Mouse (Mus musculus): ENCODE measurements around the gene Dhx15.

The Dhx15 gene

DNA sequence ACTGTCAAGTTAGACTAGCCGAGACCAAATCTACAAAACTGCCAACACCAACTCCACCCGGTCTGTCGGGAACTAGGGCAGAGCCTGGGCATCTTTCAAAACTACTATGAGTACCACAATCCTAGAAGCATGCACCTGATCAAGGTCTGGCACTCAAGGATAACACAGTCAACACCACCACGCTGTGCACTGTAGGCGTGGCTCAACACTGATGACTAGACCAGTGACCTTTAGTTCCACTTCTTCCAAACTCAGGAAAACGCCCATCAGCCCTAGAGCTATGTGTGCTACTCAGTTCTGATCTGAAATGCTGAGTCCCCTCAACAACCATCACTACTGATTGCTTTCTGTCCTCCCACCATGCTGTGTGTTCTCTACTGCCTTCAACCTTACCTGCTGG lies 44.6 kb downstream of the Dhx15 start:
- no peak for DNase-seq (ENCODE audit: low read depth, low spot score)

DNA sequence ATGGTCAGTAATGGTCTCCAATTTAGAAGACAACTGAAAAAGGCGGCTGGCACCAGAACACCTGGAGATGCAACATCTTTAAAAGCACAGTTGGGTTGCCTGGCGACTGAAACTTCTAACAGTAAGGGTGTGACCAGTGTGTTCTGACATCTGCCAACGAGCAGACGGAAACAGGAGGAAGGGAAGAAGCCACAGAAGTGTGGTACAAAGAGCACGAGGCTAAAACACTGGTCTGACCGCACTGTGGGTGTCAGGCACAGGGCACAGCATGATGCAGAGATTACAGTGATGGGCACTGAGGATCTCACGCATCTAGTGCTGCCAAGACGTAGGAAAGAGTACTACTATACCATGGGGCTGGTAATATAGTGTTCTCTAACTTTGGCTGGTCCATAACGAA lies 48.4 kb downstream of the Dhx15 start:
- no peak for DNase-seq (ENCODE audit: low read depth, low spot score)

DNA sequence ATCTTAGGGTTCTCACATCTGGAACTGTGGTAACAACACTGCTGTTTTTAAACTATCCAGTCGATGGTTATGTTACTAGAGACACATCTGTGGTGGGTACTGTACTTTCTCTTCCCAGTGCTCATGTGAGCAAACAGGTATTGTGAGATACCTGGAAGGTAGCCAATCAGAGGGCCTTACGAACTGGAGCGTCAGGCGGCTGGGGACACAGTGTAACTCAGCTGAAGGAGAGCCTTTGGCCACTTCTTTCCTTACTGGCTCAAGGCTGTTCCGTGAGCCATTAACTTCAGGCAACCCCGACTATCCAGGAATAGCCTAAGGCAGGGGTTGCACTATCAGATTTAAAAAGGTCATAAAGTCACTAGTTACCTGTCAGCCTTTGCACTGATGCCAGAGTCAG lies 51.5 kb downstream of the Dhx15 start:
- DNase-seq (ENCODE audit: low read depth, low spot score) = peak; percentile 34

DNA sequence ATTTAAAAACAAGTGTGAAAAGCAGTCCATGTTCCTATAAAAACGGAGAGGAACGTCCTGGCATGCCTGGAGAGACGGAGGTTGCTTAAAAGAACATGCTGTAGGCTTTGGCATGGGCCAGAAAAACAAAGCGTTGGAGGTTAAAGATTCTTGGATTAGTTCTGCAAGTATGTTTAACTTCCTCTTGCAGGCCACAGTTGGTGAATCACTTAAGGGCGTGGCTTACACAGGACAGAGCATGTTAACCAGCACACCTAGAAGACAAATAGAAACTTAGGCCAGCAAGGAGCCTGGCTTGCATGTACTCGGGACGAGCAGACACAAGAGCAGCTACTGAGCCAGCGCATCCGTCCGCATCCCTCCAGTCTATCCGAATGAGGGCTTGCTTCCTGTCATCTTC lies 52.2 kb downstream of the Dhx15 start:
- no peak for DNase-seq (ENCODE audit: low read depth, low spot score)

DNA sequence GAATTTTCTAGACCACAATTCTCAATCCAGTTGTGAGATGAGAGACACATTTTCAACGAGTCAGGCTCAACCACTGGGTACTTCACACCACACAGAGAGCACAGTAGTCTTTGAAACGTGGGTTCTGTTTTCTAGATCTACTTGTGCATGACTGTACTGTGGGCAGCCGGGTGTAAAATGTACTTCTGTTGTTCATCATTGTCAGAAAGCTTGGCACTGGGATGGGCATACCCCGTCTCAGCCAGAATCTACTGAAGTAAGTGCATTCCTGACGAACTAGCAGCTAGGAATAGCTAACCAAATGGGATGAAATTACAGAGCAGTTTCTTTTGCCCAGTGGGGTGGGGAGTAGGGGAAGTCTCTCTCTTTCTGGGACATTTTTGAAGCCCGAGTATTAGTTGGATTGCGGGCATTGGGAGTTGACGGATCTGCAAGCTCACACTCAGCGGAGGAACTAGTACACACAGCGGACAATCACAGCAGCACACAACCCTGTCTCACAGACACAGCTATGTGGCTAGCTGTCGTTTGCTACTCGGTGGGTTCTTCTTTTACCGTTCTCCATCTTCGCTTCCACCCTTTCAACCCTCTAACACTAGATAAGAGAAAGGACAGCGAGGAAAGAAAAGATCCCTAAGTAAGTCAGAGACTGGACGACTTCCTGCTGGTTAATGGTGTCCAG lies 54.7 kb downstream of the Dhx15 start:
- DNase-seq (ENCODE audit: low read depth, low spot score) = no peak

DNA sequence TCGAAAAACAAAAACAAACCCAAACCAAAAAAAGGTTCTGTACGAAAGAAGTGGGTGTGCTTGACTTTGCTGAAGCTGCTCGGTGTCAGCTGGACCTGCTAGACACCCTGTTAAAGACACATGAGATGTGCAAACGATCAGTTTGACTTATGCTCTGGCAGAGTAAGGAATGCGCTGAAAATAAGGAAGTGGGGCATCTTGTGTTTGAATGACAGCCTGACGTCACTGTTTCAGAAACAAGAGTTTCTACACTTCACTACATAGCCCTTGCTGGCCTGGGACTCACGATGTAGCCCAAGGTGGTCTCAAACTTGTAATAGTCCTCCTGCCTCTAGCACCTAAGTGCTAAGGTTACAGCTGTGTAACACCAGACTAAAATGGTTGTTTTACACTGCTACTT lies 57.5 kb downstream of the Dhx15 start:
- no peak for DNase-seq (ENCODE audit: low read depth, low spot score)

DNA sequence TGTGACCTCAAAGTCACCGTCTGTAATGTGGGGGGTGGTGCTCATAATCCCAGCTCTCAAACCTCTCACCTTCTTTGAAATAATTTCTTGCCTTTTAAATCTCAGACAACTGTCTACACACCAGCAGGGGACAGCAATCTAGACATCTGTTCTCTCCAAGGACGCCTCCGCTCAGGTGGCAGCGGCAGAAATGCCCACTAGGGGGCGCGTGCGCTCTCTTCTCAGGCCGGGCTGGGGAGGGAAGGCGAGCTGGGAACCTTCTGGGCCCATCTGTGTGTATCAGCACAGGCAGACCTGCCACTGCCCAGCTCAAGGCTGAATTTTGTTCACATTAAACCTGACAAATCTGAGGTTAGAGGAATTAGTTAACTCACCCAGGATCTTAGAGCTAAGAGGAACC lies 58.2 kb downstream of the Dhx15 start:
- no peak for DNase-seq (ENCODE audit: low read depth, low spot score)

DNA sequence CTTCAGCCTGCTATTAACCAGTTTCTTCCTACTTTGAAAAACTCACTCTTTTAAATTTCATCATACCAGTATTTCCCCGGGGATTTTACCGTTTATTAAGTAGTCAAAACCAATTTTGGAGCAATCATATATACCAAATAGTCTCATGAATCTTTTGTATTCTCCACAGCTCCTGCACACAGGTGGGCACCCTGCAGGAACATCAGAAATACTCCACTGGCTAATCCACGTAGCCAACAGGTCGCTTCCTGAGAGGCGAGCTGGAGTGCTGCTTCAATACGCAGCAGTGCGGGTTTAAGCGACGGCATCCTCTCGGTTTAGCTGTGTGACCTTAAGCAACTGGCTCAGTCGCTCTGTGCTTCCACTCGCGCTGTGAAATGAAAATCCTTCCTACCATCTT lies 58.9 kb downstream of the Dhx15 start:
- DNase-seq (ENCODE audit: low read depth, low spot score) = no peak

DNA sequence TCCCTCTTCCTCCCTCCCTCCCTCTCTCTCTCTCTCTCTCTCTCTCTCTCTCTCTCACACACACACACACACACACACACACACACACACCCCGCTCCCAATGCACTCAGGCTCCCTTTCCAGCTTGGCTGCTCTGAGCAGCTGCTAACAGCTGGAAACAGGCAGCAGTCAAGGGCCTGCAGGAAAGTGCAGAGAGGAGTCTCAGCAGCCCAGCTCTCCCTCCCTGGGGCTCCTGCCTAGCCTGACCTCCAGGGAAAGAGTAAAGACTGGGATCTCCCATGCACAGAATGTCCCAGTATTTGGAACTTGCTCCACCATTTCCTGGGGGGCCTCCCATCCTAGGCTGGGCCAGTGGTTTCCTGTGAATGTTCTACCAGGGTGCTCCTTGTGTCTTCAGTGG lies 59.8 kb downstream of the Dhx15 start:
- DNase-seq (ENCODE audit: low read depth, low spot score) = no peak

DNA sequence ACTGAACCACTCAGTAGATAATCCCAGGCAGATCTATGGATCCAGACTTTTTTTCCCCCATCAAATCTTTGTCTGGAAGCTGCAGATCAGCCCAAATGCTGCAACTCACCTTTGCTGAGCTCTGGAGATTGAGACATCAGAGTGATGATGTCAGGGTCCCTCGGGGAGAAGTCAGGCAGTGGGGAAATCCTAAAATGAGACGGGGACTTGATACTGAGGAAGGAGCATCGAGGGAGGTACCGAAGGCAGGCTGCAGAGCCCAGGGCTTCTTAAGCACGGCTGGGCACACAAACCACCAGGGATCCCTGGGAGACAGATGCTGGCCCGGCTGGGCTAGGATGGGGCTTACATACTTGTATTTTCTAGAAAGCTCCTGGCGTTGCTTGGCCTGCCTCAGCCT lies 64.1 kb downstream of the Dhx15 start:
- DNase-seq (ENCODE audit: low read depth, low spot score) = no peak

DNA sequence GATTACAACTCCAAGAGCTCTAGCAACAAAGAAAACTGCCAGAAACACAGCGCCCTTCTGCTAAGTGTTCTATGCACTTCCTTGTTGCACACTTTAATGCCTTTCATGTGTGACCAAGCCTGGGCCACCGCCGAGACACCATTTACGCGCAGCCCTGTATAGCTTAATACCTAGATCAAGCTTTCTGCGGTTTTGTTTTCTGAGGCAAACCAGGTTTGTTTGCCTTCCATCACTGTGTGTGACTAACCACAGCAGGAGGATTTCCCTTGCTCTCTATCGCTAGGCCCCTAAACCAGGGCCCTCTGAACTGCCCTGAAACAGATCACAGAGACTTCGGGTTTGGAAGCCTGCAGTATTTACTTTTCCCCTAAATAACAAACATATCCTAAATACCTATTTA lies 64.5 kb downstream of the Dhx15 start:
- DNase-seq (ENCODE audit: low read depth, low spot score) = no peak

DNA sequence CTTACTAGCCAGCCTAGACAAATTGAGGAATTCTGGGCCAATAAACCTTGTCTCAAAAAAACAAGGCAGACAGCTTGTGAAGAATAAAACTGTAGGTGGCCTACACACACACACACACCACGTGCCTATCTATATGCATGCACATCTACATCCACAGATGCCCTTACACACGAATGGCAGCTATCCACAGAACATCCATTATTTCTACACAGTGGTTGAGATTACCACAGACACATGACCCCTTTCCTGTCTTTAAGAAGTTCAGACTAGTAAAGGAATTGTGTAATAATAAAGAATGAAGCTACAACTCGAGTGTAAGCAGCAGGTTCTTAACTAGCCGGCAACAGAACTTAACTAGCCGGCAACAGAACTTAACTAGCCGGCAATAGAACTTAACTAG lies 68.2 kb downstream of the Dhx15 start:
- DNase-seq (ENCODE audit: low read depth, low spot score) = no peak

DNA sequence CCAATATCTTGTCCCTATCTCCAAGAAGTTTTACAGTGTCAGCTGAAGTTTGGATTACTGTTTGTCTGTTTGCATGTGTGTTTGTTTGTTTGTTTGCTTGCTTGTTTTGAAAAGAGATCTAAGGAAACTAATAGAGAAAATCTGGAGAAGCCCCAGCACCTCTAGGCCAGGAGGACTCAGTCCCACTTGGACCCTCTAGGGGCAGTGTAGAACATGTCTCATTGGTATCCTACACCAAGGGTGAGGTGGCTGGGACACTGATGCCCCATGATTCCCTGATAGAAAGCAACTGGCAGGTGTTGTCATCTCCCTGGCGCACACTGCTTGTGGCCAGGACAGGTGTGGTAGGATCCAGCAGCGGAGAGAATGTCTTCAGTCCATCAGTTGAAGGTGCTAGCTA lies 70.5 kb downstream of the Dhx15 start:
- DNase-seq (ENCODE audit: low read depth, low spot score) = no peak

DNA sequence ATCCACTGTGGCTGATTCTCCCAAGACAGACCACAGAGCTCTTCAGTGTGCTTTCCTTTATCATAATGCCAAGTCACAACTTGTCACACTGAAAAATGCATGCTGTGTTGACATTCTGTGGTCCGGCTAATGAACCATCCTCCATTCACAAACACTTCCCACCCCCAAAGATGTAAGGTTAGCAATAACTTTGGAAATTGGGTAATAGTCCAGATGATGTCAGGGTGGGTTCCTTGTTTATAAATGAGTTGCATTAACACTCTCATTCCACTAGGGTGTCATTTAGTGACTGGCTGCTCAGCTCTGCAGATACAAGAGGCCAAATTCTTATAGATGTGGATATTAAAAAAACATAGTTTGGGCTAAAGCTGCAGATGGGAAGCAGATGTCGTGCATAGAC lies 71.1 kb downstream of the Dhx15 start:
- DNase-seq (ENCODE audit: low read depth, low spot score) = no peak

DNA sequence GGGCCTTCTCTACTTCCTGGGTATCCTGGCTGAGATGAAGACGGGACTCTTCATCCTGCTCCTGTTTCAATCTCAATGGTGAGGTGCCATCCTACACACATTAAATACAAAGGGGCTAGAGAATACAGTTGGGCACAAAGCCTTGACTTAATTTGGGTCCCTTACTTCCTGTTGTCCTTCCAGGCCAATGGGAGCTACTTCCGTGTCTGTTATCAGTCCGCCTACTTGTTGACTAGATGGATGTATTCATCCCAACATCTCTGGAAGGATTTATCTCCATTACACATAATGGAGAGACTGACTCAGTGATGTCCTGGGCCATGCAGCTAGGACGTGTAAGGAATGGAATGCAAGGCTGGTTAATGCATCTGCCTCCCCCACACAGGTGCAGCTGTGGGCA lies 72.5 kb downstream of the Dhx15 start:
- DNase-seq (ENCODE audit: low read depth, low spot score) = no peak

DNA sequence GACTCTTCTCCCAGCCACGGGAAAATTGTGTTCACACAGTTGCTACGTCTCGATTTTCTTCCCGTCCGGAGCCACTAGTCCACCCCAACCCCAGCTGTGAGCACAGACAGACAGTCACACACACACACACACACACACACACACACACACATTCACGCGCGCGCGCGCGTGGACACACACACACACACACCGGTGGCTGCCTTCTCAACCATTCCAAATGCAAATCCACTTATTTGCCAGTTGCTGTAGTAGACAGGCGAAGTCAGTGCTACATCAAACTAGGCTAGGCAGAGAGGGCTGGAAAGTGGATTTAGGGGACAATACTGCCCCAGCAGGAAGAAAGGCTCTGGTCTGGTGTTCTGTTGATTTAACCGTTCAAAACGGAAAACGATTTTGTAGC lies 73.9 kb downstream of the Dhx15 start:
- no peak for DNase-seq (ENCODE audit: low read depth, low spot score)

DNA sequence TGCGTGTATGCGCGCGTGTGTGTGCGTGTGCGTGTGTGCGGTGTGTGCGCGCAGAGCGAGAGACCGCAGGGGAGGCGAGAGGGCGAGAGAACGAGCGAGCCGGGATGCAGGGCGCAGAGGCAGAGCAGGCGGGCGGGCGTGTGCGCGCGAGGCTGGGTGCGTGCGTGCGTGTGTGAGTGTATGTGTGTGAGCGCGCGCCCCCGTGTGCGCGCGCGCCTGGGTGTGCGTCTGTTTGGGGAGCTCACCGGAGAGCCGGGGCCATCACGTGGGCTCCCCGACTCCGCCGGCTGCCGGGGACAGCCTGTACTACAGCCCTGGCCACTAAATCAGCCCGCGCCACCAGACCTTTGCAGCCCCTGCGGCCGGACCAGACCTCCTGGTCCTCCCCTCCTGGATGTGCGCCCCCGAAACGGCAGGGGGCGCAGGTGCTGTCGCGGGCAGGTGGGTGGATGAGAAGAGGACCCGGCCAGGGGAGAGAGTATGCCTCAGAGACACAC lies 74.4 kb downstream of the Dhx15 start:
- peak; percentile 45 for DNase-seq (ENCODE audit: low read depth, low spot score)

DNA sequence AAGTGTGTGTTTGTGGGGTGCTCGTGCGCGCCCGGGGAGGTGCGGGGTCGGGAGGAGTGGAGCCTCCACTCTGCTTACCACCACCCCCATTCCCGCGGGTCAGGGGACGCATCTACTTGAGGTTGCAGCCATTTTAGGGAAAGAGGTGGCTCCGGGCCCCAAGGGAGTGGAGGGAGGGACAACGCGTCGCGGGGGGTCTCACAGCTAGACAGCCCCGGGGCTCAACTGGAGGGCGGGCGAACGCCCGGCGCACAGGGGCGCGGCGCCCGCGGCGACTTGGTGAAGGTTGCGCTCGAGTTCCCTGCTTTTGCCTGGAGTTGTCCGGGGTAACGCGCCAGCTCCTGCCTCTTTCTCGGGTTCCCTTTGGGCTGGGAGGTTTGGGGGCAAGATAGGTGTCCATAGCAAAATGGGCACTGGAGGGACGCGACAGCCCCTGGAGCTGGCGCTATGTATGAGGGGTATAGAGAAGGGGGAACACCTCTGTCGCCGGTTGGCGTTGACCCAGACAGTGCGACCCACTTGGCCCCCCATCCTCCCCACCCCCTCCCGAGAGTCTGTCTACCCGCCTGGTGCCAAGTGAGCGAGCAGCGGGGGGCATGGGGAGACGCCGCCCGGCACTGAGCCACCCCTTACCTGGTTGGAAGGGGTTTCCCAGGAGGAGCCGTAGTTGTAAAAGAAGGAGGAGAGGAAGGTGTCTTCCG lies 75.4 kb downstream of the Dhx15 start:
- DNase-seq (ENCODE audit: low read depth, low spot score) = no peak

DNA sequence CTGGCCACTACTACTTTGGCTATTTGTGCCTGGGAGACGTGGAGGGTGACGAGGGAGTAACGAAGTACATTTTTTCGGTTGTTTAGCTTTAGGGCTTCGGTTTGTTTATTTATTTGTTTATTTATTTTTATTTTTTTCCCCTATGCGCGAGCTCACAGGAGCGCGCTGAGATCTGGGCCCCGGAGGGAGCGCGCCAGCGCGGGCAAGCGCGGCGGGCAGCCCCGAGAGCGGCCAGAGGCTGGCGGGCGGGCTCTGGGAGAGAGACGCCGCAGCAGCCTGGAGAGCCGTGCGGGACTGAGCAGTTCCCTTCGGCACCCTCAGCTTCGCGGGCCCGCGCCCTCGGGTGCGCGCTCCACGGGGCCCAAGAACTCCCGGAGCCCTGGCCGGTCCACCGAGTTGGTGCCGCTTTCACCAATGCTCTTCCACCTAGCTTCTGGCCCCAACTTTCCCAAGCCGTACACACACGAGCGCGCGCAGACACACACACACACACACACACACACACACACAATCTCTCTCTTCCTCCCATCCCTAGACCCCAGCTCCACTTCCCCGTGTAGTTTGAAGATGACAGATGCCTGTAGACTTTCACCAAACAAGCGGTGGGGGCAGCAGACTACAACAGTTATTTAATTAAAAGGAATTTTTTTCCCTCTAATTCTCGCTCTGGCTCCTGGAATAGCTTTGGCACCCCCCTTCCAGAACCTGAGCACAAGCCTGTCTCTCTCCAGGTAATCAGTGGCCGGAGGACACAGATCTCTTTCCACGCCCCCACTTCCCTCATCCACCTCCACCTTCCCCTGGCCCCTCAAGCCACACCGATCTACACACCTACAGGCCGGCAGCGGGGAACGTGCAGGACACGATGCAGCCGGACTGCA lies 76.2 kb downstream of the Dhx15 start:
- DNase-seq (ENCODE audit: low read depth, low spot score) = no peak

DNA sequence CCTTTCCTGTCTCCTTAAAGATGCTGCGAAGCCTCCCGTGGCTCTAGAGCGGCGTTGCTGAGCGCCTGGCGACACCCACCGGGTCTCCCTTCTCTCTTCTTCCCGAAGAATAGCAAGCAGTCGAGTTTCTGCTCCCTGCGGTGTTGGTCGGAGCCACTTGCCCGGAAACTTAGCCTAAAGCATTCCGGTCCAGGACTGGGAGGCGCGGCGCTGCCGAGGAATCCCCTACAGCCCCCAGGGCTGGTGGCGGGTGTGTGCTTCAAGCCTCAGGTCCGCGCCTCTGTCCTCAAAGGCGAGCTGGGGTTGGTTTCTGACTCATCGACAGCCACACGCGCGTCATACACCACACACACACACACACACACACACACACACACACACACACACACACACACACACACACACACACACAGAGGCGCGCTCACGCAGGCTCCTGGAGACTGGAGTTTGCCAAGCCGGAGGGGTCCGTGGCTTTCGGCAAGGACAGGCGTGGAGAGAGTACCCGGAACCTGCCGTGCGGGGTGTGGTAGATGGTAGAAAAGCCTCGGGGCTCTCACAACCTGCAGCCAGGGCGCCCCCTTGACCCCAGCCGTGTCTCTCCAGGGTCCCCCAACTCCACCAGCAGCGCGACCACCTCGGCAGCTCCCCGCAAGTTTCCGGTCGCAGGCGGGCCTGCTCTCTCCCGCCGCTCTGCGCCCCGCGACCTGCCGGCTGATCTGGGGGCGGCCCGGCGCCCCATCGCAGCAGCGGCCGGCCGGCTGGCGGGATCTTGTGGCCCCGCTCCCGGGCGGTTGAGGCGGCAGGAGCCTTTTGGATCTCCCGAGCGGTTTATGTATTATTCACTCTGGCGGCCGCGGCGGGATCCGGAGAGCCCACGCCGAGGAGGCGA lies 77.1 kb downstream of the Dhx15 start:
- DNase-seq (ENCODE audit: low read depth, low spot score) = no peak

DNA sequence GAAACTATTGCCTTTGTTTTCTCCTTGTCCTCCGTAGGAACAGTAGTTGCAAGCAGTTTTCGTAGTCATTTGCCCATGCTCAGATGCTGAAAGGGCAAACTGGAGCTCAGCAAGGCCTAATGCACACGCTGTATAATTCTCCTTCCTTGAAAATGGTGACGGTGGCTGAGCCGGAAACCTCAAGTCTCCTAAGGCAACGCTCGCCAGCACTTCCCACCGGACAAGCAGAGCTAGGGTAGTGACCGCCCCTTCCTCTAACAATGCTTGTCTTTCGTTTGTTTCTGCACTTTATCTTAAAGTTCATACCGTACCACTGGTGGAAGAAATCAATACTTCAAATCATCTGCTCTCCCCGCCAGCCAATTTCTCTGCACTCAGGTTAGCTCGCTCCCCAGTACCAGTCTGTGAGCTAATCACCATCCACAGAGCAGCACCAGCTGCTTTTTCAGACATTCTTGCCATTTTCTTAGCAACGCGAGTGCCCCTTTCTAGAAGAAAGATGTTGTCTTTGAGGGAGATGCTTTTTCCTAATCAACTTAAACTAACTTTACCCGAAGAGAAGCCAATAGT lies 78.0 kb downstream of the Dhx15 start:
- no peak for DNase-seq (ENCODE audit: low read depth, low spot score)
